Mouse (Mus musculus): ENCODE data around the gene Gm7876. TPM values are rescaled to one million over a fixed set of nuclear protein-coding genes. Genes with fewer than 3 reads are reported as not detected.
"Not testable (repeated sequence)": the region's sequence is repeated elsewhere in the genome, so short reads cannot be mapped to it uniquely, and the experiment has no call there.

Gm7876 gene
- polyA plus RNA-seq (2014; fragmentation: Nextera tagmentation; extraction: Ambion mirVana) = not detected in 2 replicates

DNA sequence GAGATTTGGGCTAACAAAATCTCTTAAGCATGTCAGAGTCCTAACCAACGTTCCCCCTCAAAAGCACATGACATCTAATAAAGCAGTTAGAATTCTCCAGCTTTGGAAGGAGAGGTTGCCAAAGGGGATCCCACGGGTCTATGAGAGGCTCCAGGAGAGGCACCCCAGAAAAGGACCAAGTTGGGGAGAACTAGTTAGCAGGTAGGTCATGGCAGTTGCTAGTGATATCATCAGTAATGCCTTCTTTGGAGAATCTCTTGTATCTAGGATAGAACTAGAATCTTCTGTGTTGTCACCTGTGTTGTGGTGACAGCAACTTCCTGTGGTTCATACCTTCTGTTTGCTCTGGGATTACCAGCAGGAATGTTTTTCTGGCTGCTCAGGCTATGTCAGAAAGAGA, at the start of gene Gm7876:
Gene Gm7876 (plus strand): TSS at position 301 of the 400 bp plus-strand sequence.
- H3K9ac ChIP-seq (ENCODE audit: low read depth, low read length); DNase-seq (ENCODE audit: low spot score); H3K9me3 ChIP-seq (ENCODE audit: control insufficient read depth, low read length); H3K4me3 ChIP-seq (ENCODE audit: low read depth, low read length); H3K36me3 ChIP-seq (ENCODE audit: control insufficient read depth, insufficient read depth, low read length); ATAC-seq (ENCODE audit: low FRiP score); H3K27ac ChIP-seq (ENCODE audit: low read depth, low read length); H3K27me3 ChIP-seq (ENCODE audit: control insufficient read depth, insufficient read depth, low read length); H3K4me1 ChIP-seq (replicated peaks; ENCODE audit: control insufficient read depth, insufficient read depth, low read length); H3K4me2 ChIP-seq (replicated peaks; ENCODE audit: low read depth, low read length): not testable (repeated sequence)
- WGBS = 86% methylated on average over 1 of the region's 2 CpGs

DNA sequence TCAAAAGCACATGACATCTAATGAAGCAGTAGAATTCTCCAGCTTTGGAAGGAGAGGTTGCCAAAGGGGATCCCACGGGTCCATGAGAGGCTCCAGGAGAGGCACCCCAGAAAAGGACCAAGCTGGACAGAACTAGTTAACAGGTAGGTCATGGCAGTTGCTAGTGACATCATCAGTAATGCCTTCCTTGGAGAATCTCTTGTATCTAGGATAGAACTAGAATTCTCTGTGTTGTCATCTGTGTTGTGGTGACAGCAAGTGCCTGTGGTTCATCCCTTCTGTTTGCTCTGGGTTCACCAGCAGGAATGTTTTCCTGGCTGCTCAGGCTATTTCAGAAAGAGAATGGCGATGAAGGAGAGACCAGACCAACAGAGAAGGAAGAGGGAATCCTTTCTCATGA, 45.1 kb upstream of the Gm7876 start, which contains the start of gene Gm3239:
Gene Gm3239 (plus strand): TSS at position 301 of the 400 bp plus-strand sequence.
- not testable (repeated sequence) for ATAC-seq (ENCODE audit: low FRiP score); H3K4me3 ChIP-seq (ENCODE audit: low read depth, low read length); H3K36me3 ChIP-seq (ENCODE audit: control insufficient read depth, insufficient read depth, low read length); H3K27me3 ChIP-seq (ENCODE audit: control insufficient read depth, insufficient read depth, low read length); H3K9me3 ChIP-seq (ENCODE audit: control insufficient read depth, low read length); H3K4me1 ChIP-seq (replicated peaks; ENCODE audit: control insufficient read depth, insufficient read depth, low read length); H3K9ac ChIP-seq (ENCODE audit: low read depth, low read length); DNase-seq (ENCODE audit: low spot score); H3K27ac ChIP-seq (ENCODE audit: low read depth, low read length); H3K4me2 ChIP-seq (replicated peaks; ENCODE audit: low read depth, low read length)
- WGBS = no CpG with 5 or more reads among the region's 2 CpGs

DNA sequence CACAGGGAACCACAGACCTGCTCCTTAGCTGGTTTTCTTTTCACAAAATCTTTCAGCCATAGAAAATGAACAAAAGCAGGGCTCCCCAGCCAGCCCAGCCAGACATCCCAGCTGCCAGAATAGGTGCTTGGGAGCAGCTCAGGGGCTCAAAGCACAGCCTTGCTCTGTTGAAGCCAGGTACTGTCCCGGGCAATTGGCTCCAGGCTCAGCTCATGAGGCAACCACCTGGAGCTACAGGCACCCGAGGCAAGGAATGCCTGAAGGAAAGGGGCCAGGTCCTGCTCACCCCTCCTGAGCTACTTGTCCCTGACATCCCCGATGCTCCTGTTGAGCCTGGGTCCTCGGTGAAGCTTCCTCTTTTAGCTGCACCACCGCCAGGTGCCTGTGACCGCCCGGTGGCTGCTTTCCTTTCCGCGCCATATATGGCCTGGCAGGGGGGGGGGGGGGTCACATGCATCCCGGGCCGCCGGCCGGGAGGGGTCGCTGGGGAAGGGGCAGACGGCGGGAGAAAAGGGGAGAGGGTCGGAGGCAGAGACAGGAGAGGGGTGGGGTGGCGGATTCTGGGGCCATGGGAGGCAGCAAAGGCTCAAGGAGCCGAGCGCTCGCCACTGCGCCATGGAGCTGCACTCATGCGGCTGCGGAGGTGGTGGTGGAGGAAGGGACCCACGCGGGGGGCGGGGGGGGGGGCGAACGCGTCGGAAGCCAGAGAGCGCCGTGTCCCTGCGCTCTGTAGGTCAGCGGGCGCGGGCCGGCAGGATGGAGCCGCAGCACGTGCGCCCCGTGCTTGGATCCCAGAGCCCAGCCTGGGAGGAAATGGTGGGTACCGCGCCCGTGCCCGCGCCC, 17.2 kb downstream of the Gm7876 start, which contains the start of gene Gm3252:
Gene Gm3252 (plus strand): TSS at position 738 of the 843 bp plus-strand sequence.
- H3K9me3 ChIP-seq (ENCODE audit: control insufficient read depth, low read length); ATAC-seq (ENCODE audit: low FRiP score); H3K9ac ChIP-seq (ENCODE audit: low read depth, low read length); H3K27ac ChIP-seq (ENCODE audit: low read depth, low read length); H3K36me3 ChIP-seq (ENCODE audit: control insufficient read depth, insufficient read depth, low read length); H3K4me1 ChIP-seq (replicated peaks; ENCODE audit: control insufficient read depth, insufficient read depth, low read length); H3K27me3 ChIP-seq (ENCODE audit: control insufficient read depth, insufficient read depth, low read length): not testable (repeated sequence)
- DNase-seq (ENCODE audit: low spot score) = peak; percentile 3
- WGBS = 0% methylated on average over 7 of the region's 47 CpGs
- Histone ChIP-seq H3K4me3 (ENCODE audit: low read depth, low read length) (peak within 1 kb of the TSS; percentile 22), H3K4me2 (replicated peaks; ENCODE audit: low read depth, low read length) (peak within 1 kb of the TSS; percentile 32)

Other genes with a start within 250 kb of the Gm7876 start
- not detected in 2 replicates for gene Gm3182, start 227.5 kb upstream of the Gm7876 start, polyA plus RNA-seq (2014; fragmentation: Nextera tagmentation; extraction: Ambion mirVana)
- not detected in 2 replicates for gene Gm3047, start 153.8 kb upstream of the Gm7876 start, polyA plus RNA-seq (2014; fragmentation: Nextera tagmentation; extraction: Ambion mirVana)
- not detected in 2 replicates for gene Gm8159, start 76.9 kb upstream of the Gm7876 start, polyA plus RNA-seq (2014; fragmentation: Nextera tagmentation; extraction: Ambion mirVana)
- 0.45 TPM in 1 of 2 replicates, not detected in the other for gene Gm3239, start 45.0 kb upstream of the Gm7876 start, polyA plus RNA-seq (2014; fragmentation: Nextera tagmentation; extraction: Ambion mirVana)
- 0.11 and 0.63 TPM in 2 replicates for gene Gm3252, start 17.5 kb downstream of the Gm7876 start, polyA plus RNA-seq (2014; fragmentation: Nextera tagmentation; extraction: Ambion mirVana)
- not detected in 2 replicates for gene Gm9602, start 67.1 kb downstream of the Gm7876 start, polyA plus RNA-seq (2014; fragmentation: Nextera tagmentation; extraction: Ambion mirVana)
- gene Gm3269, start 128.9 kb downstream of the Gm7876 start, polyA plus RNA-seq (2014; fragmentation: Nextera tagmentation; extraction: Ambion mirVana) = not detected in 2 replicates
- 0.28 and 1.3 TPM in 2 replicates for gene Gm3264, start 146.3 kb downstream of the Gm7876 start, polyA plus RNA-seq (2014; fragmentation: Nextera tagmentation; extraction: Ambion mirVana)
- gene Gm3278, start 183.2 kb downstream of the Gm7876 start, polyA plus RNA-seq (2014; fragmentation: Nextera tagmentation; extraction: Ambion mirVana) = 0.22 TPM in 1 of 2 replicates, not detected in the other

Measured in hindbrain, embryonic 11.5 days (tissue).